Mouse (Mus musculus) CH12.LX (cell line): ENCODE results near the gene Esyt2.

ENCODE experiments used
- ELF1 ChIP-seq: IDR thresholded peaks from 2 replicates; pipeline ENCODE4 v1.6.1; 2014; ENCODE audit warnings: low read depth, mild to moderate bottlenecking, inconsistent platforms, low read length, improper control_type of control experiment
- MAX ChIP-seq: IDR thresholded peaks from 2 replicates; pipeline ENCODE4 v1.6.1; 2011; ENCODE audit warnings: low read length, improper control_type of control experiment

GRCm38 (mm10) chr12:116280653-116281364, at the start of gene Esyt2:
- peak; percentile 82 for TF ChIP-seq ELF1
- peak; percentile 43; the same call in 1 of the 2 replicates for TF ChIP-seq MAX
